Mouse (Mus musculus) urinary bladder, postnatal 14 days (tissue): ENCODE results near the gene Ccdc61.

ENCODE experiments used
- DNase-seq: peaks from one replicate; pipeline ENCODE4 v3.0.0; 2021; ENCODE audit warnings: low spot score

The Ccdc61 gene

GRCm38 (mm10) chr7:18910241-18910831, at the start of gene Ccdc61:
Gene Ccdc61, minus strand, starts transcription at chr7:18910415.
- DNase-seq = peak; percentile 96

GRCm38 (mm10) chr7:18959446-18959845, 49.2 kb upstream of the Ccdc61 start:
- no peak for DNase-seq

GRCm38 (mm10) chr7:18958384-18958766, 48.2 kb upstream of the Ccdc61 start:
- DNase-seq = peak; percentile 5

GRCm38 (mm10) chr7:18957569-18958383, 47.6 kb upstream of the Ccdc61 start:
- peak; percentile 57 for DNase-seq

GRCm38 (mm10) chr7:18951397-18951796, 41.2 kb upstream of the Ccdc61 start:
- peak; percentile 47 for DNase-seq

GRCm38 (mm10) chr7:18950523-18951315, 40.5 kb upstream of the Ccdc61 start:
- DNase-seq = no peak

GRCm38 (mm10) chr7:18949781-18950522, 39.7 kb upstream of the Ccdc61 start:
- no peak for DNase-seq

- DNase-seq = no peak
These were observed 37.9 kb upstream of the Ccdc61 start for GRCm38 (mm10) chr7:18948151-18948550.

GRCm38 (mm10) chr7:18942815-18943214, 32.6 kb upstream of the Ccdc61 start:
- DNase-seq = no peak

- DNase-seq = no peak
These were observed 32.2 kb upstream of the Ccdc61 start for GRCm38 (mm10) chr7:18942376-18942775.

GRCm38 (mm10) chr7:18927759-18928158, 17.5 kb upstream of the Ccdc61 start:
- no peak for DNase-seq

GRCm38 (mm10) chr7:18926911-18927310, 16.7 kb upstream of the Ccdc61 start:
- DNase-seq = no peak

- no peak for DNase-seq
These were observed 16.0 kb upstream of the Ccdc61 start for GRCm38 (mm10) chr7:18926041-18926790.

- peak; percentile 72 for DNase-seq
These were observed 15.1 kb upstream of the Ccdc61 start, which contains the start of gene Nova2 for GRCm38 (mm10) chr7:18925162-18925938. Gene Nova2, plus strand, starts transcription at chr7:18925888.

GRCm38 (mm10) chr7:18924321-18924720, 14.1 kb upstream of the Ccdc61 start:
- DNase-seq = no peak

GRCm38 (mm10) chr7:18923711-18924191, 13.5 kb upstream of the Ccdc61 start:
- DNase-seq = no peak

GRCm38 (mm10) chr7:18923267-18923666, 13.1 kb upstream of the Ccdc61 start:
- no peak for DNase-seq

GRCm38 (mm10) chr7:18922807-18923206, 12.6 kb upstream of the Ccdc61 start:
- no peak for DNase-seq

- peak; percentile 21 for DNase-seq
These were observed 10.9 kb upstream of the Ccdc61 start for GRCm38 (mm10) chr7:18921069-18921468.

- DNase-seq = no peak
These were observed 7.7 kb upstream of the Ccdc61 start for GRCm38 (mm10) chr7:18917931-18918330.
